Mouse (Mus musculus) megakaryocyte, embryonic 14.5 days (primary cell): ENCODE data around the gene Blvrb.

Source experiments
- FLI1 ChIP-seq: IDR thresholded peaks from 2 replicates; pipeline ENCODE4 v1.6.1; 2012; ENCODE audit warnings: low read length, inconsistent platforms, mixed read lengths
- GATA1 ChIP-seq: IDR thresholded peaks from 3 replicates; pipeline ENCODE4 v1.6.1; 2012; ENCODE audit warnings: mixed read lengths, low read length, inconsistent platforms, borderline replicate concordance

DNA sequence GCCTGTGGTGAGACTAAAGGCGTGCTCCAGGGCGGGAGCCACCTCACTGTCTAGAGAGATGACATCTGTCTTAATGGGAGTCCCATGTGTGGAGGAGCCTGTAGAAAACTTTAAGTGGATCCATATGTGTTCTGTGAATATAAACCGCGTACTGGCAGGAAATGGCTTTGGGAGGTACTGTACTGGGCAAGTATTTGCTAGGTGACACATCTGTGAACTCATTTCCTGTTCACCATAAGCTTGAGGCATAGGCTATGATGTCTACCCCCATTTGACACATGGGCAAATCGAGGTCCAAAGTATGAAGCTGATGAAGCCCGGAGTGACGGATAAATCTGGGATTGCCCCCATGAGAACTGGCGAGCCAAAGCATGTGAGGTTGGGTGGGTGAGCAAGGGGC lies 40.0 kb upstream of the Blvrb start:
- TF ChIP-seq GATA1 (no peak), FLI1 (no peak)
